Mouse (Mus musculus) left cerebral cortex, postnatal 4 days (tissue): Measurements from ENCODE around the gene Fmnl3. TPM values are rescaled to one million over a fixed set of nuclear protein-coding genes. Genes with fewer than 3 reads are reported as not detected.

Experiments used
- DNase-seq: peaks from one replicate; pipeline ENCODE4 v3.0.0-alpha.2; 2022
- intact Hi-C: fragments of 180-260 bp; cut with DNase I; formaldehyde crosslinking; loops from one replicate; pipeline ENCODE4 v1.15.1; 2025
- total RNA-seq, 2 experiments: library from RNA; stranded (reverse); gene quantifications; 2 replicates each; pipeline ENCODE4 v1.2.3; 2021

The Fmnl3 gene
- total RNA-seq, 2 experiments from 2014 or later = 23.2 to 24.0 TPM

GRCm38 (mm10) chr15:99344961-99345360 is 25.3 kb downstream of the Fmnl3 start:
- DNase-seq = no peak
- intact Hi-C loops = no loop called here

GRCm38 (mm10) chr15:99344148-99344870 is 26.0 kb downstream of the Fmnl3 start:
- intact Hi-C loops = no loop called here
- DNase-seq = no peak

- peak; percentile 72 for DNase-seq
- intact Hi-C loops = no loop called here
Observed at GRCm38 (mm10) chr15:99343414-99344147, 26.7 kb downstream of the Fmnl3 start.

GRCm38 (mm10) chr15:99342194-99342981 is 27.9 kb downstream of the Fmnl3 start:
- intact Hi-C loops = no loop called here
- DNase-seq = no peak

GRCm38 (mm10) chr15:99341102-99341501 is 29.2 kb downstream of the Fmnl3 start:
- intact Hi-C loops = no loop called here
- DNase-seq = no peak

- no peak for DNase-seq
- intact Hi-C loops = no loop called here
Observed at GRCm38 (mm10) chr15:99339669-99340068, 30.6 kb downstream of the Fmnl3 start.

GRCm38 (mm10) chr15:99338916-99339315 is 31.4 kb downstream of the Fmnl3 start:
- intact Hi-C loops = no loop called here
- DNase-seq = no peak

- no peak for DNase-seq
- intact Hi-C loops = no loop called here
Observed at GRCm38 (mm10) chr15:99335801-99336320, 34.4 kb downstream of the Fmnl3 start.

GRCm38 (mm10) chr15:99334500-99334899 is 35.8 kb downstream of the Fmnl3 start:
- intact Hi-C loops = no loop called here
- DNase-seq = peak; percentile 85

- intact Hi-C loops = no loop called here
- DNase-seq = peak; percentile 40
Observed at GRCm38 (mm10) chr15:99333676-99334065, 36.6 kb downstream of the Fmnl3 start.

GRCm38 (mm10) chr15:99332921-99333675 is 37.2 kb downstream of the Fmnl3 start:
- intact Hi-C loops = no loop called here
- peak; percentile 43 for DNase-seq

- no peak for DNase-seq
- intact Hi-C loops = no loop called here
Observed at GRCm38 (mm10) chr15:99332111-99332510, 38.2 kb downstream of the Fmnl3 start.

- DNase-seq = no peak
- intact Hi-C loops = no loop called here
Observed at GRCm38 (mm10) chr15:99331341-99331740, 38.9 kb downstream of the Fmnl3 start.

- intact Hi-C loops = no loop called here
- DNase-seq = no peak
Observed at GRCm38 (mm10) chr15:99330324-99330723, 40.0 kb downstream of the Fmnl3 start.

- DNase-seq = no peak
- intact Hi-C loops = no loop called here
Observed at GRCm38 (mm10) chr15:99328011-99328410, 42.3 kb downstream of the Fmnl3 start.

GRCm38 (mm10) chr15:99326959-99327358 is 43.3 kb downstream of the Fmnl3 start:
- peak; percentile 42 for DNase-seq
- intact Hi-C loops = no loop called here

- DNase-seq = no peak
- intact Hi-C loops = no loop called here
Observed at GRCm38 (mm10) chr15:99326407-99326806, 43.9 kb downstream of the Fmnl3 start.

GRCm38 (mm10) chr15:99325598-99325997 is 44.7 kb downstream of the Fmnl3 start:
- no peak for DNase-seq
- intact Hi-C loops = no loop called here

- intact Hi-C loops = no loop called here
- no peak for DNase-seq
Observed at GRCm38 (mm10) chr15:99324151-99324550, 46.1 kb downstream of the Fmnl3 start.

- intact Hi-C loops = no loop called here
- no peak for DNase-seq
Observed at GRCm38 (mm10) chr15:99320978-99321377, 49.3 kb downstream of the Fmnl3 start.
